Mouse (Mus musculus) megakaryocyte progenitor cell, adult 5-6 weeks (primary cell): ENCODE results near the gene Grip1. TPM values are rescaled to one million over a fixed set of nuclear protein-coding genes. Genes with fewer than 3 reads are reported as not detected.

ENCODE experiments used
- ATAC-seq: replicated peaks from 2 replicates; pipeline ENCODE4 v1.8.0; 2016; ENCODE audit warnings: mild to moderate bottlenecking, moderate TSS enrichment, inconsistent platforms; ENCODE audit not compliant: poor library complexity
- total RNA-seq, 2 experiments: library from RNA; stranded (forward) in 1 of 2; stranded (reverse) in 1 of 2; fragments of 157-497, 149-512 nt in 1 of 2; fragments of 200-1000 nt in 1 of 2; gene quantifications; 2 replicates each; pipeline versions ENCODE4 v1.2.3 to v1.2.4; 2015 to 2017

Gene Grip1
- total RNA-seq, 2 experiments from 2014 or later = not detected

- ATAC-seq = no peak
These were observed 366.1 kb downstream of the Grip1 start for GRCm38 (mm10) chr10:119819740-119820139.

DNA sequence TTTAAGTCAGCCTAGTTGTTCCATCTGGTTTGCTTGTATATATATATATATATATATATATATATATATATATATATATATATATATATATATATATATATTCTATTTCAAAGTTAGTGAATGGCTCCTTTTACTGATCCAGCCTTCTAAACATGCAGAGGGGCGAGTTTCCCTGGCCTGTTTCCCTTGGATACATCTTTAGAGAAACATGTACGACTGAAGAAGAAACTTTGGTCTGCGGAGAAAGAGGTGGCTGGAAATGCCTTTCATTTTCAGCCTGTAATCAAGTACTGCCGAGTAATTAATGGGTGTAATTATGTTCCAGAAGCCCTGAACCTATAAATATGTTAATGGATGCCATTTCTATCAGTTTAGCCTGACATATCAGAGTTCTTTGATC is 366.8 kb downstream of the Grip1 start:
- ATAC-seq = no peak

DNA sequence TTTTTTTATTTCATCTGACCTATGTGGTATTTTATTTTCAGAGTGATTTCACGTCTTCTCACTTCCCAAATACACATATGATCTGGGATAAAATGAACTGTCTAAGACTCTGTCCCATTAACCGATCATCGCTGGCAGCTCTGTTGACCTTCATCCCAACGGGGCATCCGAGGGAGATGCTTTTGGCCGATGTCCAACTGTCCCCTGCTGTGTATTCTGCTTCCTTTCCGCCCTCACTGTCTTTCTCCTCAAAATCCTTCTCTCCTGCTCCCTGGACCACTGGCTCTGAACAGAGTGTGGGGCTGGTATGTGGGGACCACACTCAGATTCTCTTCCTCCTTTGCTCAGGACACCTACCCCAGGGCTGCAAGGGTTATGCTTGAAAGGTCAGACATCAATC is 370.1 kb downstream of the Grip1 start:
- no peak for ATAC-seq

GRCm38 (mm10) chr10:119824521-119824920 is 370.9 kb downstream of the Grip1 start:
- ATAC-seq = no peak

DNA sequence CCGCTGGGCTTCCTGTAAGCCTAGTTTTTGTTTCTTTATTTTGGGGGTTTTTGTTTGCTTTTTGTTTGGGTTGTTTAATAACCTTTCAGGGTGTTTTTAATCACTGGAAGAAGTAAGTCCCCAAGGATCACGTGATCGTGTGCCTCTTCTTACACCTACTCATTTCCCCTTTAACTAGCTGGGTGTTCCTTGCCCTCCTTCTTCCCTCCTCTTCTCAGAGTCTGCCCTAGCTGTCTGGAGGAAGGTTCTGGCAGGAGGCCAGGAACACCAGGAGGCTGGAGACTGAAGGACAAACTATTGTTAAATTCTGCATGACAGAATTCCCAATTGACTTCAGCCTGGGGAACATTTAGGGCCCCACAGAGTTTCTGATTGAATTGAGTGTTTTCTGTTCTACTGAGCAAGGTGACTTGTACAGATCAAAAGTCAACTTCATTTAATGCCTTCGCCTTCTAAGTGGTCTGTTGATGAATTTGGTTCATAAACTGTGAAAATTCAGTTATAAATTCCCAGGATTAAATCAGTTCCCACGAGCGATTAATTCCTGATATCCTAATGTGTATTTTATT is 376.8 kb downstream of the Grip1 start:
- no peak for ATAC-seq

DNA sequence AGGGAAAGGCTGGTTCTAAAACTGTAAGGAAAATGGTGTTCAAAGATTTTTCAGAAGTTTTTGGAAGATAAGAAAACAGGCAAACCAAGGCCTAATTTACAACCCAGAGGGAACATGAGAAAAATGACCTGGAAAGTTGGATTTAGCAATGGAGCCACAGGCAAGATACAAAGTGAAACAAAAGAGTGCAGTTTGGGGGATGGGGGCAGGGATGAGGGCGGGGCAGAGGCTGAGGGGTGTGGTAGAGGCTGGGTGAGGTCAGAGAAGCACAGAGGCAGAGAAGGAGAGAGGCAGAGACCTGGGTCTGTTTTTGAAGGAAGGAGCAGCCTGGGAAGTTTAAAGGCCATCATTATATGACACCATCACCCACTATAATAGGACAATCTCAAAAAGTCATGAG is 377.5 kb downstream of the Grip1 start:
- ATAC-seq = no peak

DNA sequence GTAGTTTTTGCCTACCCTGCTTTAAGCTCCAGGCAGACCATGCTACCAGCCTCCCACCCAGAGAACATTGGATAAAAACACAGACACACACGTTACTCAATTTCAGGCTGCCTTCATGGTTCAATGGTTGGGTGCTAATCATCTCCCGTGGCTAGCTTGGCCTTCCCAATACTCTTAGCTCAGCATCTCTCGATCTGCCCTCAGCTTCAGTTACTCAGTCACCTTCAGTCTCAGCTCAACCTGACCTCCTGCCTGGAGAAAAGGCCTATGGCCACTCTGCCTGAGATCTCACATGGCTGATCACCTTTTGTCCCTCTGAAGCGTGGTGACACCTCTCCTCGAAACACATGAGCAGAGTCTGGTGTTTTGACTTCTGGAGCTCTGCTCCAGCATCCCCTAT is 379.7 kb downstream of the Grip1 start:
- no peak for ATAC-seq

DNA sequence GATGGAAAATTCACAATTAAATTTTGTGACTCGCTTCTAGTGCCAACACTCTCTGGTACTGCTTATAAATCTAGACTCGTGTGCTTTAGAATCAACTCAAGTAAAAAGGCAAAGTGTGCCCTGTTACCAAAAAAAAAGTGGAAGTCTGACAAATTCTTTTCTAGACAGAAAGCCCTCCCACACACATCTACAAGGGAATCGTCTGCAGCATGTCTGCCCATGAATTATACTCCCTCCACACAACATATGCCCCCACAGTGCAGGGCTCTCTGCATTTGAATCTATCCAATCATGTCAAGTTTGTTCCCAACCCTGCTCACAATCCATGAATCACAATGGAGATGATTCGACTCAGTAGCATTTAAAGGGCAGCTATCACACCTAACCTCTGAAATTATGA is 380.5 kb downstream of the Grip1 start:
- no peak for ATAC-seq

- no peak for ATAC-seq
These were observed 386.0 kb downstream of the Grip1 start for GRCm38 (mm10) chr10:119839645-119840044.

- ATAC-seq = no peak
These were observed 388.4 kb downstream of the Grip1 start for GRCm38 (mm10) chr10:119842004-119842403.

- no peak for ATAC-seq
These were observed 392.2 kb downstream of the Grip1 start for GRCm38 (mm10) chr10:119845705-119846410.

DNA sequence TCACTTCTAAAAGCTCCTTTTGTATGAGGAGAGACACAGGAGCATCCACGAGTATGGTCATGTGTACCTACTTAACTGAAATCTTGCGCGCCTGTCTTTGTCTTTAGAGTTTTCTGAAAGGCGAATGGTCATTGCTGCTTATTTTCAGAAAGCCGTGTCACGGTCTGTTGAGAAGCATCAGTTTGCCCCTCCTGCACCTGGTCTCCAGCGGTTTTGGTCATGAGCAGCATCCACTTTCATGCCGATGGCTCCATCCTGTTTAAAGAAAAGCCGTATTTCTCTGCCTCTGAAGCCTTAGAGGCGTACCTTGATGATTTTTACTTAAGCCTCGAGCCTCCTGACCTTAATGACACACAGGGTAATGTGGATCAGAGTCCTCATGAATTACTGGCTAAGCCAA is 398.0 kb downstream of the Grip1 start:
- no peak for ATAC-seq

DNA sequence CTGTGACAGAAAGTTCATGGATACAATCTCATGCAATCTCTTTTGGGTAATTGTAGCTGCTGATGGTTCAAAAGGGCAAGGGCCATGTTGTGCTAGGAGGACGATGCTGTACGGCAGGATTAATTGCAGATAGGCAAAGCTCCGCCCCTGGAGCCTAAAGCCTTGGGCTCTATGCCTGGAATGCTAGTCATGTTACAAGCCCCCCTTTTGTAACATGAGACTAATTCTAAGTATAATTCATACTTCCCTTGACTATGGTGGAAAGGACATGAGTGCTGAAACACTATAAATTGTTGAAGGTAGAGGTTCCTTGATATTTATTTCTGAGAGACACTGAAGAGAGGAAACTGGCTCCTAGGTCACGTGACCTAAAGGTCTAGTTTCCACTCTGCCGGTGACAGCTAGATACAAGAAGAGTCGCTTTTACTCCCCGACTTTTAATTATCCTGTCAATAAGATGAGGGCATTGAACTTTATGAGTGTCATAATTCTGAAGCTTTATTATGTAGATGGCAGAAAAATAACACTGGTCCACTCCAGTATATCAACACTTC is 399.0 kb downstream of the Grip1 start:
- ATAC-seq = no peak

- ATAC-seq = no peak
These were observed 414.1 kb downstream of the Grip1 start for GRCm38 (mm10) chr10:119867726-119868125.

DNA sequence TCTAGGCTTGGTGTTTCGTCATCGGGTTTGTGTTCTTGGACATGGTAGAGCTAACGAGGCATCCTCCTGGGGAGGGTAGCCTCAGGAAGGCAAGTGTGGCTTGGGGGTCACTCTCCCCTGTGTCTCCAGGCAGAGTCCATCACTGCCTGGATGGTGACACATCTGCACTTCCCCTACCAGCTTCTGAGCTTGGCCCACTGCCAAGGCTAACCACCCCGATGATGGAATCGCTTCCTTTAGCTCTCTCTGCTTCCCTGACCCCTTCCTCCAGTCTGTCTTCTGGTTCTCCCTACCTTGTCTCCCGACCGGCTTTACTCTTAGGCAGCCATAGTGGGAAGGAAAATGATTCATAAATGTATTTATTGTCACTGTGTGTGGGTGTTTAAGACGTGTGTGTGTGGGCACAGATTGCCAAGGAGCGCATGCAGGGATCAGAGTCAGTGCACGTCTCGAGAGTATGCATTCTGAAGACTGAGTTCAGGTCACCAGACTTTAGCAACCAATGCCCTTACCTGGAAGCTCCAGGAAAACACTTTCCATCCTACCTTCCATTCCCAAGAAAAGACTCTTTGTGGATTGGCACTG is 415.5 kb downstream of the Grip1 start:
- ATAC-seq = peak; percentile 82

DNA sequence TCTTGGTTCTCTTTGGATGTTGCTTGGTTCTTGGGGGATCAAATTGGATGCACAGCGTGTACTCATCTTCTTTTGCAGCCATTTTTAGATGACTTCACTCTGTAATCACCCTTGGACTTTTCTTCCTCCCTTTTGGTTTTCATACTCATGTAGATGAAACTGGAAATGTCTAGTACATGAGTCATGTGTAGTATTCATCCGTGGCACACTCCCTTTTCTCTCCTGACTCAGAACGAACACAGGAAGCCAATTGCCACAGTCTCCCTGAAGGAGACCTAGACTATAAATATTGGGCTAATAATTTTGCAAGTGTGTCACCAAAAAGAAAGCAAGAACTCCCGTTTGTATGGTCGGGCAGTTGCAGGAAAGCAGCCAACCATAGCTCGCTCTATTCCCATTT is 423.1 kb downstream of the Grip1 start:
- no peak for ATAC-seq

DNA sequence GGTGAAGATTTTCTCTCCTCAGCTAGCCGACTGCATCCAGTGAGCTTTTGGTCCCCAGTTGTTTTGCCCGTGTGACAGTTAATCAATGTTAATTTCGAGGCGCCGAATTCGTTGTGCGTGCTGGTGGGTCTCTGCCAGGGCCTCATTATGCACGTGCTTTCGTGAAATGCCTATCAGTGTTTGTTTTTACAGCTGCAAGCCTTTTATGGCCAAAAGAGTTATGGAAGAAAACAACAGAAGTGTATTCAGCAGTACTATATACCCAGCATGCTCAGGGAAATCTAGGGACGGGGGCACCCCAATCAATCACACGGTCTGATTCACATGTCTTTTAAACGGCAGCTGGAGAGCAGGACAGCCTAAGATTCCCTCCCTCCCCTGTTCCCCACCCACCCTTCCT is 424.7 kb downstream of the Grip1 start:
- ATAC-seq = no peak

DNA sequence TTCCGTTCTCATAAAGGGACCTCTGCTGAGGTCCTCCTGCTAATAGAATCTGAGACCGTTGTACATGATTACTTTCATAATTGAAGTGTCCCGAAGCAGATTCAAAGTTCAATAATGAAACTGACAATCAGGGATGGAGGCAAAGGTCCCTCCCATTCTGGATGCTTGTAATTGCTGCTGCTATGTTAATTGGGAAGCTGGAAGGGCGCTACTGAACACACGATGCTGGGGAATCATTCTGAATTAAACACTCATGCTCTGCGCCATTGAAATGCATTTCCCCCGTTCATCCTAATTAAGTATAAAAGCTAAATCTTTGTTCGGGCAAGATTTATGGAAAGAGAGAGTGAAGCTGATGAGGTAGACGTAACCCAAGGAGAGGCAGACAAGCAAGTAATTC is 431.0 kb downstream of the Grip1 start:
- no peak for ATAC-seq

DNA sequence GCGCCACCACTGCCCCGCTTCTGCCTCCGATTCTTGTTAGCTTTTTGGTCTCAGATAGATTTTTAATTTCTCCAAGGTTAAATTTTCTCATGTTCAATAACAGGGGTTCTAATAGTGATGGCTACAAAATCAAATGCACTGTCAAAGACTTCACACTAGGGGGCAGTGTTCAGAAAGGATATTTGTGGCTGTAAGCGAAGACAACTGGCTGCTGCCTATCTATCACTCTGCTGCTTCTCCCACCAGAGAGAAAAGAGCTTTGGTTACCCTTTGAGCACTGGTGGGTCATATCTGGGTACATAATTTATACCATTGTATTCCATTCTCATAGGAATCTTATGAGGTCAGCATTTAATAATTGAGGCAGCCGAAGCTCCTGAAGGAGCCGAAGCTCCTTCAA is 431.9 kb downstream of the Grip1 start:
- ATAC-seq = peak; percentile 81

DNA sequence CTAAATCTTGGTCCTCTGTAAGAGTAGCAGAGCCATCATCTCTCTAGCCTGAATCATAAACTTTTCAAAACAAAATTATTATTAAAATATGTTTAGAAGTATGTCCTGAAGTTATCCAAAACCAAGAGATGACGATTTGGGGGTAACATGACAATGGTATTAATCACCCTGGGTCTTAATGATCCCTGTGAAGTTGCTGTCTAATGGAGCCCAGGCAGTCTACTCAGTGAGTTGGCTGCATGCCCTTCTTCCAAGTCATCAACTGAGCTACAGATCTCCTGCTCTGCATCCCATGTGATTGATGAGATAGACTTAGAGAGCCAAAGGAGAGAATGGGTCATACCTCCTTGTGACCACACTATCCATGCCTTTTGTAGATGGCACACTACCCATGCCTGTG is 433.1 kb downstream of the Grip1 start:
- no peak for ATAC-seq

DNA sequence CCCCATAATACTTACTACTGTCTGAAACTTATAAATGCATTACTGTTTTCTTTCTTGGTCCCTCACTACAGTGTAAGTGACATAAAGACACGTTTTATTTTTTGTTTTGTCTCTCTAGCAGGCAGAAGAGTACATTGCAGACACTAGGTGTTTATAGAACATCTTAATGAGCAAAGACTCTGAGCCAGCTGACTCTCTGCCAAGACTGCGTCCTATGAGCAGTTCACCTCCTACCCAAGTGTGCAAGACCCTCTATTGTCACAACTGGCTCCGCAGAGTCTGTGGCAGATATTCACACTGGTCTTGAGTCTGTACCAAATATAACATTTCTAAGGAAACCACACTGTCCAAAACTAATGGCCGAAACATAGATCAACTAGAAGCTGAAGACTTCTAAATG is 449.1 kb downstream of the Grip1 start:
- no peak for ATAC-seq

GRCm38 (mm10) chr10:119906869-119907268 is 453.2 kb downstream of the Grip1 start:
- no peak for ATAC-seq
